Mouse (Mus musculus): ENCODE data around the gene Pus7l. TPM values are rescaled to one million over a fixed set of nuclear protein-coding genes. Genes with fewer than 3 reads are reported as not detected.

The Pus7l gene
- polyA plus RNA-seq (2016; fragmentation: Nextera tagmentation; extraction: Ambion mirVana): 11.1 and 11.4 TPM in 2 replicates

GRCm38 (mm10) chr15:94543409-94544051 is at the start of gene Pus7l, which contains the start of gene Irak4:
Gene Pus7l (minus strand): TSS chr15:94543547.
Gene Irak4 (plus strand): TSS chr15:94543643.
- Histone ChIP-seq H3K4me3 (peak within 1 kb of the TSS; percentile 72), H3K27ac (peak within 1 kb of the TSS; percentile 91), H3K9me3 (no peaks in the 10 kb centered on the region), H3K27me3 (ENCODE audit: poor library complexity, severe bottlenecking) (peaks cover 6% of the 10 kb centered on the region; the same call in 1 of the 2 replicates), H3K4me1 (peaks cover 8% of the 10 kb centered on the region), H3K36me3 (replicated peaks) (no peaks in the 10 kb centered on the region)
- peak; percentile 93 for DNase-seq (ENCODE audit: extremely low spot score, low spot score)
- WGBS: under 1% methylated on average over 45 of the region's 45 CpGs

GRCm38 (mm10) chr15:94591356-94591755 is 48.0 kb upstream of the Pus7l start:
- 87% methylated on average over 4 of the region's 4 CpGs for WGBS
- Histone ChIP-seq H3K4me1 (peaks cover 18% of the 10 kb centered on the region), H3K9me3 (no peaks in the 10 kb centered on the region), H3K27me3 (ENCODE audit: poor library complexity, severe bottlenecking) (no peaks in the 10 kb centered on the region), H3K36me3 (replicated peaks) (peaks cover 5% of the 10 kb centered on the region), H3K27ac (no peak overlapping the region), H3K4me3 (no peak overlapping the region)
- no peak for DNase-seq (ENCODE audit: extremely low spot score, low spot score)

GRCm38 (mm10) chr15:94590083-94590482 is 46.7 kb upstream of the Pus7l start:
- H3K36me3 ChIP-seq (replicated peaks): peaks cover 17% of the 10 kb centered on the region
- H3K4me3 ChIP-seq: peak overlapping the region; percentile 85
- 12% methylated on average over 8 of the region's 8 CpGs for WGBS
- H3K27ac ChIP-seq: peak overlapping the region; percentile 92
- H3K27me3 ChIP-seq (ENCODE audit: poor library complexity, severe bottlenecking): no peaks in the 10 kb centered on the region
- no peak for DNase-seq (ENCODE audit: extremely low spot score, low spot score)
- peaks cover 18% of the 10 kb centered on the region for H3K4me1 ChIP-seq
- no peaks in the 10 kb centered on the region for H3K9me3 ChIP-seq

GRCm38 (mm10) chr15:94589219-94590075 is 46.1 kb upstream of the Pus7l start, which contains the start of gene Twf1:
Gene Twf1 (minus strand): TSS chr15:94589889.
- H3K27ac ChIP-seq: peak within 1 kb of the TSS; percentile 92
- peak within 1 kb of the TSS; percentile 85 for H3K4me3 ChIP-seq
- peaks cover 23% of the 10 kb centered on the region for H3K36me3 ChIP-seq (replicated peaks)
- H3K27me3 ChIP-seq (ENCODE audit: poor library complexity, severe bottlenecking): no peaks in the 10 kb centered on the region
- peak; percentile 97 for DNase-seq (ENCODE audit: extremely low spot score, low spot score)
- no peaks in the 10 kb centered on the region for H3K9me3 ChIP-seq
- WGBS: under 1% methylated on average over 63 of the region's 70 CpGs
- peaks cover 18% of the 10 kb centered on the region for H3K4me1 ChIP-seq

GRCm38 (mm10) chr15:94587826-94588715 is 44.7 kb upstream of the Pus7l start:
- Histone ChIP-seq H3K4me1 (peaks cover 18% of the 10 kb centered on the region), H3K36me3 (replicated peaks) (peaks cover 37% of the 10 kb centered on the region), H3K4me3 (peak overlapping the region; percentile 85), H3K27me3 (ENCODE audit: poor library complexity, severe bottlenecking) (no peaks in the 10 kb centered on the region), H3K9me3 (no peaks in the 10 kb centered on the region), H3K27ac (no peak overlapping the region)
- no peak for DNase-seq (ENCODE audit: extremely low spot score, low spot score)
- 92% methylated on average over 9 of the region's 9 CpGs for WGBS

GRCm38 (mm10) chr15:94584738-94585137 is 41.4 kb upstream of the Pus7l start:
- H3K27me3 ChIP-seq (ENCODE audit: poor library complexity, severe bottlenecking): no peaks in the 10 kb centered on the region
- H3K4me1 ChIP-seq: peaks cover 18% of the 10 kb centered on the region
- no peak overlapping the region for H3K27ac ChIP-seq
- H3K4me3 ChIP-seq: no peak overlapping the region
- DNase-seq (ENCODE audit: extremely low spot score, low spot score): no peak
- no peaks in the 10 kb centered on the region for H3K9me3 ChIP-seq
- H3K36me3 ChIP-seq (replicated peaks): peaks cover 70% of the 10 kb centered on the region
- WGBS: 84% methylated on average over 4 of the region's 4 CpGs

- WGBS: 91% methylated on average over 10 of the region's 10 CpGs
- Histone ChIP-seq H3K4me3 (no peak overlapping the region), H3K36me3 (replicated peaks) (peaks cover 82% of the 10 kb centered on the region), H3K9me3 (no peaks in the 10 kb centered on the region), H3K4me1 (peaks cover 10% of the 10 kb centered on the region), H3K27me3 (ENCODE audit: poor library complexity, severe bottlenecking) (no peaks in the 10 kb centered on the region), H3K27ac (no peak overlapping the region)
- no peak for DNase-seq (ENCODE audit: extremely low spot score, low spot score)
These were observed 39.8 kb upstream of the Pus7l start for GRCm38 (mm10) chr15:94583153-94583552.

- Histone ChIP-seq H3K4me3 (no peak overlapping the region), H3K27me3 (ENCODE audit: poor library complexity, severe bottlenecking) (no peaks in the 10 kb centered on the region), H3K27ac (no peak overlapping the region), H3K36me3 (replicated peaks) (peaks cover 84% of the 10 kb centered on the region), H3K9me3 (no peaks in the 10 kb centered on the region), H3K4me1 (0 out of 2 replicates have a peak, but pooled peaks cover 4% of the 10 kb centered on the region)
- DNase-seq (ENCODE audit: extremely low spot score, low spot score): no peak
- 57% methylated on average over 7 of the region's 7 CpGs for WGBS
These were observed 38.8 kb upstream of the Pus7l start for GRCm38 (mm10) chr15:94582000-94582593.

- Histone ChIP-seq H3K27ac (no peak overlapping the region), H3K9me3 (no peaks in the 10 kb centered on the region), H3K36me3 (replicated peaks) (peaks cover 14% of the 10 kb centered on the region), H3K4me3 (no peak overlapping the region), H3K27me3 (ENCODE audit: poor library complexity, severe bottlenecking) (no peaks in the 10 kb centered on the region), H3K4me1 (no peaks in the 10 kb centered on the region)
- WGBS: 76% methylated on average over 4 of the region's 4 CpGs
- no peak for DNase-seq (ENCODE audit: extremely low spot score, low spot score)
These were observed 31.4 kb upstream of the Pus7l start for GRCm38 (mm10) chr15:94574566-94575268.

- H3K9me3 ChIP-seq: no peaks in the 10 kb centered on the region
- H3K4me3 ChIP-seq: no peak overlapping the region
- DNase-seq (ENCODE audit: extremely low spot score, low spot score): no peak
These were observed 29.4 kb upstream of the Pus7l start for GRCm38 (mm10) chr15:94572746-94573145.

GRCm38 (mm10) chr15:94571501-94571900 is 28.2 kb upstream of the Pus7l start:
- Histone ChIP-seq H3K4me1 (no peaks in the 10 kb centered on the region), H3K27me3 (ENCODE audit: poor library complexity, severe bottlenecking) (no peaks in the 10 kb centered on the region), H3K9me3 (no peaks in the 10 kb centered on the region), H3K36me3 (replicated peaks) (no peaks in the 10 kb centered on the region), H3K27ac (no peak overlapping the region), H3K4me3 (no peak overlapping the region)
- 92% methylated on average over 4 of the region's 4 CpGs for WGBS
- no peak for DNase-seq (ENCODE audit: extremely low spot score, low spot score)

More at GRCm38 (mm10) chr15:94572746-94573145, 29.4 kb upstream of the Pus7l start:
- Histone ChIP-seq H3K4me1 (no peaks in the 10 kb centered on the region), H3K36me3 (replicated peaks) (no peaks in the 10 kb centered on the region), H3K27ac (no peak overlapping the region), H3K27me3 (ENCODE audit: poor library complexity, severe bottlenecking) (no peaks in the 10 kb centered on the region)
- WGBS: 72% methylated on average over 8 of the region's 8 CpGs
